Mouse (Mus musculus): Measurements from ENCODE around the gene Sod2. TPM values are rescaled to one million over a fixed set of nuclear protein-coding genes. Genes with fewer than 3 reads are reported as not detected.
"Not testable (repeated sequence)": the region's sequence is repeated elsewhere in the genome, so short reads cannot be mapped to it uniquely, and the experiment has no call there.

Sod2 gene
- 89.6 and 97.7 TPM in 2 replicates for polyA plus RNA-seq (2014; fragmentation: Nextera tagmentation; extraction: Ambion mirVana)

DNA sequence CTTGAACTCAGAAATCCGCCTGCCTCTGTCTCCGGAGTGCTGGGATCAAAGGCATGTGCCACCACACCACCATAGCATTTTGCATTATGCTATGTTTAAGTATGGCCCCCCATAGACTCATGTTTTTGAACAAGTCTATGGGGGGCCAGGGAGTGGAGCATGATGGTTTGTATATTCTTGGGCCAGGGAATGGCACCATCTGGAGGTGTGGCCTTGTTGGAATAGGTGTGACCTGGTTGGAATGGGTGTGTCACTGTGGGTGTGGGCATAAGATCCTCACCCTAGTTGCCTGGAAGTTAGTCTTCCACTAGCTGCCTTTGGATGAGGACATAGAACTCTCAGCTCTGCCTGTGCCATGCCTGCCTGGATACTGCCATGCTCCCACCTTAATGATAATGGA, at the start of gene Sod2:
Gene Sod2, plus strand, starts transcription at position 301 of the 400 bp plus-strand sequence.
- not testable (repeated sequence) for H3K36me3 ChIP-seq (replicated peaks; ENCODE audit: control insufficient read depth, insufficient read depth, low read depth, low read length); H3K27me3 ChIP-seq (ENCODE audit: control insufficient read depth, insufficient read depth, low read length); DNase-seq (ENCODE audit: low spot score); H3K9ac ChIP-seq (replicated peaks; ENCODE audit: low read length); ATAC-seq (replicated peaks; ENCODE audit: insufficient number of reproducible peaks, low FRiP score, low TSS enrichment, low read depth); H3K9me3 ChIP-seq (replicated peaks; ENCODE audit: control insufficient read depth, low read length); H3K4me1 ChIP-seq (ENCODE audit: control insufficient read depth, insufficient read depth, low read length)
- Histone ChIP-seq H3K4me3 (ENCODE audit: low read depth, low read length) (peak within 1 kb of the TSS; percentile 81), H3K27ac (replicated peaks; ENCODE audit: low read depth, low read length) (peak within 1 kb of the TSS; percentile 70; the same call in 1 of the 2 replicates), H3K4me2 (ENCODE audit: low read depth, low read length) (peak within 1 kb of the TSS; percentile 89)
- 89% methylated on average over 2 of the region's 2 CpGs for WGBS

DNA sequence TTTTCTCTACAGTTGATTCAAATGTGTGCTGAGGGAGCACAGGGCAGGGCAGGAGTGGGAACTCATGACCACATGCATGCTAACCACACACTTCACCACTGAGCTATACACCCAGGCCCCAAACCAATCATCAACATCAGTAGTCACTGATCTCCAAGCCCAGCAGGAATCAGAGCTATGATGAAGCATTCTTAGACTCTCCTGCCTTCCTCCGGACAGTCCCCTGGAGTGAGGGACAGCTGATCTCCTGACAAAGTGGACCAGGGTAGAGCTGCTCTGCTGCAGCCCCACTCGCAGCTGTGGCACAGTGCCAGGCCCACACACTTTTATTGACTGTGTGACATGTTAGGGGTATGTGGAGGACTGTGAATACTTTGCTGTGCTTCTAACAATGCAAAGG, 47.3 kb upstream of the Sod2 start:
- not testable (repeated sequence) for ATAC-seq (replicated peaks; ENCODE audit: insufficient number of reproducible peaks, low FRiP score, low TSS enrichment, low read depth); DNase-seq (ENCODE audit: low spot score); H3K9ac ChIP-seq (replicated peaks; ENCODE audit: low read length); H3K27me3 ChIP-seq (ENCODE audit: control insufficient read depth, insufficient read depth, low read length); H3K27ac ChIP-seq (replicated peaks; ENCODE audit: low read depth, low read length); H3K4me3 ChIP-seq (ENCODE audit: low read depth, low read length); H3K36me3 ChIP-seq (replicated peaks; ENCODE audit: control insufficient read depth, insufficient read depth, low read depth, low read length); H3K9me3 ChIP-seq (replicated peaks; ENCODE audit: control insufficient read depth, low read length); H3K4me1 ChIP-seq (ENCODE audit: control insufficient read depth, insufficient read depth, low read length)
- WGBS, result 43% methylated on average over 1 of the region's 2 CpGs
- peak overlapping the region; percentile 25; the same call in 1 of the 2 replicates for H3K4me2 ChIP-seq (ENCODE audit: low read depth, low read length)

DNA sequence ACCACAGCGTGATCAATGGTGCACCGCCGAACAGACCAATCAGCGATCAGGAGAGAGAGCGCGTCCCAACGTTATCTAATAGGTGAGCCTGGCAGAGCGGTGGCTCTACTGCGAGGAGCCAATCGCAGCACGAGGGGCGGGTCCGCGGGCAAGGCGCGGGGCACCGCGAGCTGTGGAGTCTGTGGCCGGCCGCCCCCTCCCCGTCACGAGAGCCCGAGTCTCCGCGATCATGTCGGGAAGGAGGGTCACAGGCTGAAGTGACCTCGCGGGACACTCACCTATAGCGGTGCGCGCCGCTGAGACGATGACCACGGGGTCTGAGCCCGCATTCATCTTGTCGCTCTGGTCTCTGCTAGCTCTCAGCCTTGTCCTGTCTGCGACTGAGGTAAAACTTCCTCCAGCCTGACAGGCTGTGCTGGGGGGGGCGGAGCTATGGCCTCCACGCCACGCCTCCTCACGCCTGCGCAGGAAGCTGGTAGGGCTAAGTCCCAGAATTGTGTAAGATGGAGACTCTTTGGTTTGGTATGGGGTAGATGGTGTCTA, 46.2 kb upstream of the Sod2 start, which contains the start of gene Acat2:
Gene Acat2, minus strand, starts transcription at position 417 of the 543 bp plus-strand sequence.
- under 1% methylated on average over 42 of the region's 42 CpGs for WGBS
- Histone ChIP-seq H3K9ac (replicated peaks; ENCODE audit: low read length) (peak within 1 kb of the TSS; percentile 57), H3K4me3 (ENCODE audit: low read depth, low read length) (peak within 1 kb of the TSS; percentile 68), H3K4me2 (ENCODE audit: low read depth, low read length) (peak within 1 kb of the TSS; percentile 72), H3K27ac (replicated peaks; ENCODE audit: low read depth, low read length) (peak within 1 kb of the TSS; percentile 75), H3K9me3 (replicated peaks; ENCODE audit: control insufficient read depth, low read length) (no peaks in the 10 kb centered on the region), H3K4me1 (ENCODE audit: control insufficient read depth, insufficient read depth, low read length) (no peaks in the 10 kb centered on the region), H3K27me3 (ENCODE audit: control insufficient read depth, insufficient read depth, low read length) (no peaks in the 10 kb centered on the region), H3K36me3 (replicated peaks; ENCODE audit: control insufficient read depth, insufficient read depth, low read depth, low read length) (no peaks in the 10 kb centered on the region; the same call in 1 of the 2 replicates)
- peak; percentile 94 for DNase-seq (ENCODE audit: low spot score)
- ATAC-seq (replicated peaks; ENCODE audit: insufficient number of reproducible peaks, low FRiP score, low TSS enrichment, low read depth), result peak; percentile 98

DNA sequence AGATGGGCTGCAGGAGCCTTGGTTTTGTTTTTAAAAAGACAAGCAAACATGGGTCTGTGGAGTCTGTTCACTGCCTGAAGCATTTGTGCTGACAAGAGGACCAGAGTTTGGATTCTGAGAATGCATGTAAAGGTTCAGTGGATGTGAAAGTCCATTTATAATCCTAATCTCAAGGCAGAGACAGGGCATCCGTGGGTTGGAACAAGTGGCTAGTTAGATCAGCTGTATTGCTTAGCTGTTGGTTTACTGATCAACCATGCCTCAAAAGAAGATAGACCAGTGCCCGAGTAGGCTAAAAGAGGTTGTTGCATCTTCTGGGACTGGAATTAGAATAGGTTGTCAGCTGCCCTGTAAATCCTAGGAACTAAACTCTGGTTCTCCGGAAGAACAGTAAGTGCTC, 43.2 kb upstream of the Sod2 start:
- WGBS, result 93% methylated on average over 3 of the region's 3 CpGs
- Histone ChIP-seq H3K27me3 (ENCODE audit: control insufficient read depth, insufficient read depth, low read length) (no peaks in the 10 kb centered on the region), H3K9ac (replicated peaks; ENCODE audit: low read length) (no peak overlapping the region), H3K36me3 (replicated peaks; ENCODE audit: control insufficient read depth, insufficient read depth, low read depth, low read length) (no peaks in the 10 kb centered on the region; the same call in none of the 2 replicates), H3K9me3 (replicated peaks; ENCODE audit: control insufficient read depth, low read length) (no peaks in the 10 kb centered on the region), H3K4me2 (ENCODE audit: low read depth, low read length) (no peak overlapping the region), H3K4me3 (ENCODE audit: low read depth, low read length) (no peak overlapping the region), H3K4me1 (ENCODE audit: control insufficient read depth, insufficient read depth, low read length) (no peaks in the 10 kb centered on the region), H3K27ac (replicated peaks; ENCODE audit: low read depth, low read length) (no peak overlapping the region)
- no peak for DNase-seq (ENCODE audit: low spot score)
- ATAC-seq (replicated peaks; ENCODE audit: insufficient number of reproducible peaks, low FRiP score, low TSS enrichment, low read depth), result no peak

DNA sequence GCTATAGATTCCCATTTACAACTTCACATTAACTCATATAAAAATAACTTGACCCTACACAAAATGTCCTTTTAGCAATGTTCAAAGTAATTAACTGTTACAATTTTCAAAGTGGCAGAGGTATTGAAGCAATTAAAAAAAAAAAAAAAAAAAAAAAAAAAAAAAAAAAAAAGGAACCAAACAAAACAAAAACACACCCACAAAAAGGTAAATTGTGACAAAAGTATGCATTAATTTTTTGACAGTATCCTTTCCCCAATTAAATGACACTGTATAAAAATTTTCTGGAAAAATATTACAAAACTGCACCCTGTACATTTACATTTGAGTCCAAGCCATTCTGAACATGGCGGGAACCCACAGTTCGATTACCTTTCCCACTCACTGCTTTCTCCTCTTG, 39.5 kb upstream of the Sod2 start:
- no peaks in the 10 kb centered on the region; the same call in none of the 2 replicates for H3K36me3 ChIP-seq (replicated peaks; ENCODE audit: control insufficient read depth, insufficient read depth, low read depth, low read length)

DNA sequence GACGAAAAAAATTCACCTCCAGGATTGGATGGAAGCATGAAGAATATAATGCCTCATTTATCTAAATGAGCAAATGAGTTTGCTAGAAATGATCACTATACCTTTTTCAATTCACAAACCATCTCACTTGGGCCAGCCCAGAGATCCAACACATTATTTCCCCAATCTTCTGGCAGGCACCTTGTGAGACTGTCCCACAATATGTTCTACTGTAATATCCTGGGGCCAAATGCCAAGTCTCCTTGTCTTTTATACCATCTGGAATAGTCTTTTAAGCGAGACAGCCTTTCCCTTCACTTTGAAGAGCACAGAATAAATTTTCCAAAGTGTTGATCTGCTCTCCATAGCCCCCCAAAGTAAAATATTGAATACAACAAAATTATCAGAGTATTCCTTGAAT, 32.8 kb upstream of the Sod2 start:
- H3K36me3 ChIP-seq (replicated peaks; ENCODE audit: control insufficient read depth, insufficient read depth, low read depth, low read length), result peaks cover 2% of the 10 kb centered on the region
- no peak overlapping the region for H3K27ac ChIP-seq (replicated peaks; ENCODE audit: low read depth, low read length)
- H3K27me3 ChIP-seq (ENCODE audit: control insufficient read depth, insufficient read depth, low read length), result no peaks in the 10 kb centered on the region
- no peak overlapping the region for H3K9ac ChIP-seq (replicated peaks; ENCODE audit: low read length)
- no peak for ATAC-seq (replicated peaks; ENCODE audit: insufficient number of reproducible peaks, low FRiP score, low TSS enrichment, low read depth)
- no peaks in the 10 kb centered on the region for H3K9me3 ChIP-seq (replicated peaks; ENCODE audit: control insufficient read depth, low read length)
- no peak overlapping the region for H3K4me3 ChIP-seq (ENCODE audit: low read depth, low read length)
- no peak for DNase-seq (ENCODE audit: low spot score)
- 91% methylated on average over 2 of the region's 2 CpGs for WGBS
- no peaks in the 10 kb centered on the region for H3K4me1 ChIP-seq (ENCODE audit: control insufficient read depth, insufficient read depth, low read length)
- H3K4me2 ChIP-seq (ENCODE audit: low read depth, low read length), result no peak overlapping the region

More for the DNA sequence above, 39.5 kb upstream of the Sod2 start:
- H3K4me1 ChIP-seq (ENCODE audit: control insufficient read depth, insufficient read depth, low read length), result no peaks in the 10 kb centered on the region
- ATAC-seq (replicated peaks; ENCODE audit: insufficient number of reproducible peaks, low FRiP score, low TSS enrichment, low read depth) (no peak), DNase-seq (ENCODE audit: low spot score) (no peak)
- no peak overlapping the region for H3K9ac ChIP-seq (replicated peaks; ENCODE audit: low read length)
- H3K27me3 ChIP-seq (ENCODE audit: control insufficient read depth, insufficient read depth, low read length), result no peaks in the 10 kb centered on the region
- 92% methylated on average over 2 of the region's 2 CpGs for WGBS
- no peak overlapping the region for H3K27ac ChIP-seq (replicated peaks; ENCODE audit: low read depth, low read length)
- no peak overlapping the region for H3K4me2 ChIP-seq (ENCODE audit: low read depth, low read length)
- H3K4me3 ChIP-seq (ENCODE audit: low read depth, low read length), result no peak overlapping the region
- no peaks in the 10 kb centered on the region for H3K9me3 ChIP-seq (replicated peaks; ENCODE audit: control insufficient read depth, low read length)

DNA sequence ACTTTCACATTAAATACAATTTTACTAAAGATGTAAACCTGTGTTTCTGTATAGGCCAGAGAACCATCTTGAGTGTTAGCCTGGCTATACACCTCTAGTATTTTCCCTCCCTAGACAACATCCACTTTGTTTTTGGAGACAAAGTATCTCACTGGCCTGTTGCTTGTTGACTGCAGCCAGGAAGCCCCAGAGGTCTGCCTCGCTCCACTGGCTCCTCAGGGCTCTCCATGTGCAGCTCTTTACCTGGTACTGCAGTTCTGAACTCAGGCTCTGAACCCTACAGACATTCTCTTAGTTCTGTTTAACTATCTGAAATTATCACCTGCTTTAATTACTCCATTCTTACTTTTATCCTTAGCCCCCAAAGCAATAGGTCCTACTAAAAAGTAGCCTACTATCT, 28.1 kb upstream of the Sod2 start:
- DNase-seq (ENCODE audit: low spot score) (no peak), ATAC-seq (replicated peaks; ENCODE audit: insufficient number of reproducible peaks, low FRiP score, low TSS enrichment, low read depth) (no peak)
- Histone ChIP-seq H3K27me3 (ENCODE audit: control insufficient read depth, insufficient read depth, low read length) (no peaks in the 10 kb centered on the region), H3K27ac (replicated peaks; ENCODE audit: low read depth, low read length) (no peak overlapping the region), H3K36me3 (replicated peaks; ENCODE audit: control insufficient read depth, insufficient read depth, low read depth, low read length) (peaks cover 2% of the 10 kb centered on the region), H3K9me3 (replicated peaks; ENCODE audit: control insufficient read depth, low read length) (no peaks in the 10 kb centered on the region), H3K4me2 (ENCODE audit: low read depth, low read length) (no peak overlapping the region), H3K9ac (replicated peaks; ENCODE audit: low read length) (no peak overlapping the region), H3K4me1 (ENCODE audit: control insufficient read depth, insufficient read depth, low read length) (no peaks in the 10 kb centered on the region), H3K4me3 (ENCODE audit: low read depth, low read length) (no peak overlapping the region)
- 100% methylated on average over 1 of the region's 1 CpGs for WGBS

DNA sequence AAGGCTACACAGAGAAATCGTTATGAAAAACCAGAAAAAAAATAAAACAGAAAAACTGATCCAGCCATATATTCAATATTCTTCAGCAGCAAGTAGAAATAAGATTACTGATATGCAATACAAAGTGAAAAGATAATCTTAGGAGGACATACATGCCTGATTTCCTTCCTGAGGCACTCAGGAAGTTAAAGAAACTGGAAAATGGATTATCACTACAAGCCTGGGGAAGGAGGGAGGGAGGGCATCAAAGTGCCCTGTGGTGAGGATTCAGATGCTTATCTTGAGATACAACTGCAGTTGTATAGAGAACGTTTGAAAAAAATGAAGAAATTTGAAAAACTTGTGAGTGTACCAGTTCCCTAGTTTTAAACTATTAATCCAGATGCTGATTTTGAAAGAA, 22.7 kb upstream of the Sod2 start:
- no peak for DNase-seq (ENCODE audit: low spot score)
- Histone ChIP-seq H3K4me1 (ENCODE audit: control insufficient read depth, insufficient read depth, low read length) (no peaks in the 10 kb centered on the region), H3K4me2 (ENCODE audit: low read depth, low read length) (no peak overlapping the region), H3K27me3 (ENCODE audit: control insufficient read depth, insufficient read depth, low read length) (no peaks in the 10 kb centered on the region), H3K27ac (replicated peaks; ENCODE audit: low read depth, low read length) (no peak overlapping the region), H3K9ac (replicated peaks; ENCODE audit: low read length) (no peak overlapping the region), H3K36me3 (replicated peaks; ENCODE audit: control insufficient read depth, insufficient read depth, low read depth, low read length) (no peaks in the 10 kb centered on the region; the same call in none of the 2 replicates), H3K4me3 (ENCODE audit: low read depth, low read length) (no peak overlapping the region), H3K9me3 (replicated peaks; ENCODE audit: control insufficient read depth, low read length) (no peaks in the 10 kb centered on the region)
- 83% methylated on average over 2 of the region's 2 CpGs for WGBS
- no peak for ATAC-seq (replicated peaks; ENCODE audit: insufficient number of reproducible peaks, low FRiP score, low TSS enrichment, low read depth)

All from embryonic facial prominence, embryonic 11.5 days (tissue).